Mouse (Mus musculus): ENCODE results near the gene Eif4a3. TPM values are rescaled to one million over a fixed set of nuclear protein-coding genes. Genes with fewer than 3 reads are reported as not detected.
A peak's percentile ranks its signal among the peaks of the same experiment; 100 is the strongest.

Eif4a3 gene
- 144 and 153 TPM in 2 replicates for polyA plus RNA-seq (2011; ENCODE audit: insufficient read length, low read depth, missing spikeins)

- Histone ChIP-seq H3K4me3 (ENCODE audit: insufficient read depth, low read length) (peak within 1 kb of the TSS; percentile 99), H3K4me1 (ENCODE audit: control insufficient read depth, insufficient read depth, low read length) (0 out of 2 replicates have a peak, but pooled peaks cover 2% of the 10 kb centered on the region), H3K27ac (ENCODE audit: insufficient read depth, low read length) (peak within 1 kb of the TSS; percentile 83)
- TF ChIP-seq POLR2A (IDR thresholded peaks at IDR 0.05; ENCODE audit: low read depth, low read length) (peak; percentile 73), CTCF (IDR thresholded peaks at IDR 0.05; ENCODE audit: borderline replicate concordance, insufficient read depth, low read length) (no peak)
These were observed at the start of gene Eif4a3 for GRCm38 (mm10) chr11:119299391-119300245. Gene Eif4a3, minus strand, starts transcription at chr11:119300089.

GRCm38 (mm10) chr11:119347125-119347524 is 47.2 kb upstream of the Eif4a3 start:
- no peak overlapping the region for H3K4me3 ChIP-seq (ENCODE audit: insufficient read depth, low read length)
- no peaks in the 10 kb centered on the region for H3K4me1 ChIP-seq (ENCODE audit: control insufficient read depth, insufficient read depth, low read length)
- TF ChIP-seq POLR2A (IDR thresholded peaks at IDR 0.05; ENCODE audit: low read depth, low read length) = no peak
- no peak for TF ChIP-seq CTCF (IDR thresholded peaks at IDR 0.05; ENCODE audit: borderline replicate concordance, insufficient read depth, low read length)
- no peak overlapping the region for H3K27ac ChIP-seq (ENCODE audit: insufficient read depth, low read length)

- Histone ChIP-seq H3K27ac (ENCODE audit: insufficient read depth, low read length) (no peak overlapping the region), H3K4me3 (ENCODE audit: insufficient read depth, low read length) (no peak overlapping the region), H3K4me1 (ENCODE audit: control insufficient read depth, insufficient read depth, low read length) (no peaks in the 10 kb centered on the region)
- TF ChIP-seq CTCF (IDR thresholded peaks at IDR 0.05; ENCODE audit: borderline replicate concordance, insufficient read depth, low read length) = no peak
- no peak for TF ChIP-seq POLR2A (IDR thresholded peaks at IDR 0.05; ENCODE audit: low read depth, low read length)
These were observed 45.0 kb upstream of the Eif4a3 start for GRCm38 (mm10) chr11:119344865-119345264.

- H3K27ac ChIP-seq (ENCODE audit: insufficient read depth, low read length) = no peak overlapping the region
- no peak for TF ChIP-seq CTCF (IDR thresholded peaks at IDR 0.05; ENCODE audit: borderline replicate concordance, insufficient read depth, low read length)
- TF ChIP-seq POLR2A (IDR thresholded peaks at IDR 0.05; ENCODE audit: low read depth, low read length) = no peak
- no peaks in the 10 kb centered on the region for H3K4me1 ChIP-seq (ENCODE audit: control insufficient read depth, insufficient read depth, low read length)
- no peak overlapping the region for H3K4me3 ChIP-seq (ENCODE audit: insufficient read depth, low read length)
These were observed 44.3 kb upstream of the Eif4a3 start for GRCm38 (mm10) chr11:119344178-119344577.

- Histone ChIP-seq H3K4me3 (ENCODE audit: insufficient read depth, low read length) (no peak overlapping the region), H3K4me1 (ENCODE audit: control insufficient read depth, insufficient read depth, low read length) (peaks cover 4% of the 10 kb centered on the region; the same call in 1 of the 2 replicates), H3K27ac (ENCODE audit: insufficient read depth, low read length) (no peak overlapping the region)
- no peak for TF ChIP-seq POLR2A (IDR thresholded peaks at IDR 0.05; ENCODE audit: low read depth, low read length)
- TF ChIP-seq CTCF (IDR thresholded peaks at IDR 0.05; ENCODE audit: borderline replicate concordance, insufficient read depth, low read length) = peak; percentile 30; the same call in 1 of the 2 replicates
These were observed 39.7 kb upstream of the Eif4a3 start for GRCm38 (mm10) chr11:119339637-119340036.

- no peak for TF ChIP-seq POLR2A (IDR thresholded peaks at IDR 0.05; ENCODE audit: low read depth, low read length)
- TF ChIP-seq CTCF (IDR thresholded peaks at IDR 0.05; ENCODE audit: borderline replicate concordance, insufficient read depth, low read length) = no peak
- Histone ChIP-seq H3K4me1 (ENCODE audit: control insufficient read depth, insufficient read depth, low read length) (peaks cover 4% of the 10 kb centered on the region; the same call in 1 of the 2 replicates), H3K27ac (ENCODE audit: insufficient read depth, low read length) (no peak overlapping the region), H3K4me3 (ENCODE audit: insufficient read depth, low read length) (no peak overlapping the region)
These were observed 39.3 kb upstream of the Eif4a3 start for GRCm38 (mm10) chr11:119339179-119339578.

- H3K4me3 ChIP-seq (ENCODE audit: insufficient read depth, low read length) = no peak overlapping the region
- no peak overlapping the region for H3K27ac ChIP-seq (ENCODE audit: insufficient read depth, low read length)
- peaks cover 4% of the 10 kb centered on the region; the same call in 1 of the 2 replicates for H3K4me1 ChIP-seq (ENCODE audit: control insufficient read depth, insufficient read depth, low read length)
- no peak for TF ChIP-seq POLR2A (IDR thresholded peaks at IDR 0.05; ENCODE audit: low read depth, low read length)
These were observed 38.6 kb upstream of the Eif4a3 start for GRCm38 (mm10) chr11:119338271-119339059.

GRCm38 (mm10) chr11:119331970-119332369 is 32.1 kb upstream of the Eif4a3 start:
- TF ChIP-seq POLR2A (IDR thresholded peaks at IDR 0.05; ENCODE audit: low read depth, low read length) (no peak), CTCF (IDR thresholded peaks at IDR 0.05; ENCODE audit: borderline replicate concordance, insufficient read depth, low read length) (no peak)
- Histone ChIP-seq H3K4me3 (ENCODE audit: insufficient read depth, low read length) (no peak overlapping the region), H3K4me1 (ENCODE audit: control insufficient read depth, insufficient read depth, low read length) (no peaks in the 10 kb centered on the region), H3K27ac (ENCODE audit: insufficient read depth, low read length) (no peak overlapping the region)

GRCm38 (mm10) chr11:119330592-119330991 is 30.7 kb upstream of the Eif4a3 start:
- no peak for TF ChIP-seq POLR2A (IDR thresholded peaks at IDR 0.05; ENCODE audit: low read depth, low read length)
- no peak for TF ChIP-seq CTCF (IDR thresholded peaks at IDR 0.05; ENCODE audit: borderline replicate concordance, insufficient read depth, low read length)
- Histone ChIP-seq H3K4me3 (ENCODE audit: insufficient read depth, low read length) (no peak overlapping the region), H3K4me1 (ENCODE audit: control insufficient read depth, insufficient read depth, low read length) (no peaks in the 10 kb centered on the region), H3K27ac (ENCODE audit: insufficient read depth, low read length) (no peak overlapping the region)

All from embryonic fibroblast, embryonic 13.5 days (primary cell).